Mouse (Mus musculus) hindbrain, postnatal 0 days (tissue): Measurements from ENCODE around the gene Rnf20. TPM values are rescaled to one million over a fixed set of nuclear protein-coding genes. Genes with fewer than 3 reads are reported as not detected.
"Not testable (repeated sequence)": the region's sequence is repeated elsewhere in the genome, so short reads cannot be mapped to it uniquely, and the experiment has no call there.

Source experiments
- ATAC-seq: fragments of 200-750 bp; cut with Nextera tagmentation; 2 replicates; pipeline ENCODE4 v1.8.0; 2017; ENCODE audit warnings: mild to moderate bottlenecking, moderate TSS enrichment, moderate library complexity
- DNase-seq: peaks from one replicate; pipeline ENCODE4 v3.0.0-alpha.2; 2015; ENCODE audit warnings: low spot score
- H3K27ac ChIP-seq: fragments of 300-500 bp; sonication (generic); 2 replicates; pipeline ENCODE4 v1.5.1; 2014; ENCODE audit warnings: mild to moderate bottlenecking
- H3K27me3 ChIP-seq: fragments of 300-500 bp; sonication (generic); 2 replicates; pipeline ENCODE4 v1.6.1; 2014; ENCODE audit warnings: low read length, mixed read lengths; ENCODE audit not compliant: insufficient read depth
- H3K36me3 ChIP-seq: fragments of 300-500 bp; sonication (generic); 2 replicates; pipeline ENCODE4 v1.6.1; 2014; ENCODE audit warnings: low read length, mixed read lengths; ENCODE audit not compliant: insufficient read depth
- H3K4me1 ChIP-seq: fragments of 300-500 bp; sonication (generic); 2 replicates; pipeline ENCODE4 v1.6.1; 2014; ENCODE audit warnings: antibody characterized with exemption, low read length, mixed read lengths; ENCODE audit not compliant: insufficient read depth
- H3K4me2 ChIP-seq: fragments of 300-500 bp; sonication (generic); 2 replicates; pipeline ENCODE4 v1.6.1; 2014; ENCODE audit warnings: low read depth, mild to moderate bottlenecking, low read length, moderate library complexity, mixed read lengths
- H3K4me3 ChIP-seq: fragments of 300-500 bp; sonication (generic); 2 replicates; pipeline ENCODE4 v1.5.1; 2014; ENCODE audit warnings: low read length
- H3K9ac ChIP-seq: fragments of 300-500 bp; sonication (generic); replicated peaks from 2 replicates; pipeline ENCODE4 v1.6.1; 2014; ENCODE audit warnings: mild to moderate bottlenecking, low read length, moderate library complexity, mixed read lengths
- H3K9me3 ChIP-seq: fragments of 300-500 bp; sonication (generic); 2 replicates; pipeline ENCODE4 v1.6.1; 2016; ENCODE audit warnings: low read length, mixed read lengths
- CTCF ChIP-seq: IDR thresholded peaks from 2 replicates; pipeline ENCODE4 v1.5.1; 2016; ENCODE audit warnings: antibody characterized with exemption, control low read depth, low read depth
- WGBS: fragments of 180-500 bp; shearing (Covaris S2); extraction: QIAGEN DNeasy Blood & Tissue Kit; methylation state at CpG from one replicate; pipeline ENCODE4 v1.1.7; 2014; 5-methylcytosine and 5-hydroxymethylcytosine counted together
- polyA plus RNA-seq: library from polyadenylated mRNA; unstranded; fragments of >200 nt; fragmentation: Nextera tagmentation; extraction: Ambion mirVana; gene quantifications from 2 replicates; pipeline ENCODE4 v1.2.1, GENCODE M21; 2015
- total RNA-seq: library from RNA; depleted of rRNA; stranded (reverse); fragments of >200 nt; gene quantifications from 2 replicates; pipeline ENCODE4 v1.2.3, GENCODE M21; 2014

Gene Rnf20
- total and polyA plus RNA-seq, 2 experiments from 2014 or later, result 44.8 to 52.0 TPM

DNA sequence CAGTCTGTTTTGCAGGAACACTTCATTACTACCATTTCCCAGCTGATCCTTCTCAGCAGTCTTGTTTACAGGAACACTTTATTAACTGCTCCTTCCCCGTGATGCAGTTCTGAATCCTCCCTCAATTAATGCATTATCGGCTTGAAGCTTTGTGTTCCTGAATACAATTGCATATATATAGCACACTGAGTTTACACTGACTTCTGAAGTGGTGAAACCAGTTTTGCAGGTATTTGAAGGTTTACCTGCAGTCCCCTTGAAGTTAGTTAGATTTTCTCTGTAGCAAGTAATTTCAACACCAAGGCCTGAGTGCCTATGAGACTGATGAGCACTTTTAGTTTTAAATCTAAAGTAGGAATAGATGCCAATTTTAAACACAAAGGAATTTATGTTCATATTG, 9.5 kb upstream of the Rnf20 start:
- DNase-seq (no peak), ATAC-seq (no peak)
- H3K27me3 ChIP-seq, result no peaks in the 10 kb centered on the region
- H3K27ac ChIP-seq, result no peak overlapping the region
- no peaks in the 10 kb centered on the region for H3K4me1 ChIP-seq
- H3K4me2 ChIP-seq, result no peak overlapping the region
- no peaks in the 10 kb centered on the region for H3K9me3 ChIP-seq
- H3K9ac ChIP-seq, result no peak overlapping the region
- TF ChIP-seq CTCF, result no peak
- H3K36me3 ChIP-seq, result no peaks in the 10 kb centered on the region
- no peak overlapping the region for H3K4me3 ChIP-seq
- WGBS, result 82% methylated on average over 2 of the region's 2 CpGs

DNA sequence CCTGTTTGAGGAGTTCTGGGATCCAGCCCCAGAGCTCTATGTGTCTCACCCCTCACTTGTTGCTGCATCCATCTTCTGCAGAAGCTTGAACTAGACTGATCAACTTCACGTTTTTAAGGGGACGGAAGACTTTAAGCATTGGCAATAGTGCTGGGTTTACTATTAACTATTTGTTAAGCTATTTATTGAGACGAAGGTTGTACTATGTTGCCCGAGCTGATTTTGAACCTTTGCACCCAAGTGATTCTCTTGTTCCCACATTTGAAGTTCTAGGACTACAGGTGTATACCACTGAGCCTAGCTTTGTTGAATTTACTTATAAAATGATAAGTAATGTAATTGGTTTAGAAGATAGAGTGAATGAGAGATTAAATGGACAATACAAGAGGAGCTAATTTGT, 7.9 kb upstream of the Rnf20 start:
- H3K36me3 ChIP-seq, result no peaks in the 10 kb centered on the region
- H3K4me1 ChIP-seq, result no peaks in the 10 kb centered on the region
- no peak for ATAC-seq
- H3K4me3 ChIP-seq, result no peak overlapping the region
- no peak for TF ChIP-seq CTCF
- H3K27me3 ChIP-seq, result no peaks in the 10 kb centered on the region
- WGBS, result 85% methylated on average over 4 of the region's 4 CpGs
- H3K27ac ChIP-seq, result no peak overlapping the region
- no peak overlapping the region for H3K9ac ChIP-seq
- no peaks in the 10 kb centered on the region for H3K9me3 ChIP-seq
- no peak for DNase-seq
- H3K4me2 ChIP-seq, result no peak overlapping the region

DNA sequence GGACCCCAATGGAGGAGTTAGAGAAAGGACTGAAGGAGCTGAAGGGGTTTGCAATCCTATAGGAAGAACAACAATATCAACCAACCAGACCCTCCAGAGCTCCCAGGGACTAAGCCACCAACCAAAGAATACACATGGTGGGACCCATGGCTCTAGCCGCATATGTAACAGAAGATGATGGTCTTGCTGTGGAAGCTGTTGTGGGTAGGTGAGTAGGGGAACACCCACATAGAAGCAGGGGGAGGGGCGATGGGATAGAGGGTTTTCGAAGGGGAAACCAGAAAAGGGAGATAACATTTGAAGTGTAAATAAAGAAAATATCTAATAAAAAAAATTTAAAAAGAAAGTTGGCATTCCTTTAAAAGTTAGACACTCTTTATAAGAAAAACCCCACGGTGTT, 6.8 kb upstream of the Rnf20 start:
- not testable (repeated sequence) for H3K4me1 ChIP-seq, DNase-seq, ATAC-seq, H3K9ac ChIP-seq, H3K36me3 ChIP-seq, H3K27ac ChIP-seq, H3K9me3 ChIP-seq, H3K4me2 ChIP-seq, H3K4me3 ChIP-seq, H3K27me3 ChIP-seq
- WGBS, result 94% methylated on average over 4 of the region's 4 CpGs

DNA sequence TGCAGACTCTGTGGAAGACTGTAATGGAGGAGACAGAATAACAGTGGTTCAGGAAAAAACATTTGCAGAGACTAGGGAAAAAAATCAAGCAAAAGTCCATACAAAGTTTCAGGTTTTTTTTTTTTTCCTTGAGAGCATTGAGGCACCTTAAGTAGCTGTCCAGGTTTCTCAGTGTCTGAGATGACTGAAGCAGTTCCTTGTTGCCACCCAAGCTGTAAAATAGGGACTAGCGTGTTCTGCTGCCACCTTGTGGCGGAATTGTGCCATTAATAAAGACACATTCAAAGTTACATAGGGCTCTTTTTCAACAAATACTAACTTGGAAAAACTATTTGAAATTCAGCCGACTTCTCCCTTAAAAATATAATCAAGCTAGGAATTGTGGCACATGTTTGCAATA, 4.8 kb upstream of the Rnf20 start:
- H3K27ac ChIP-seq, result no peak overlapping the region
- peak; percentile 87 for TF ChIP-seq CTCF
- no peak overlapping the region for H3K4me2 ChIP-seq
- H3K9me3 ChIP-seq, result no peaks in the 10 kb centered on the region
- H3K4me1 ChIP-seq, result no peaks in the 10 kb centered on the region
- no peaks in the 10 kb centered on the region for H3K27me3 ChIP-seq
- no peak for ATAC-seq
- no peak overlapping the region for H3K9ac ChIP-seq
- 3% methylated on average over 3 of the region's 3 CpGs for WGBS
- DNase-seq, result peak; percentile 92
- no peak overlapping the region for H3K4me3 ChIP-seq
- H3K36me3 ChIP-seq, result no peaks in the 10 kb centered on the region

DNA sequence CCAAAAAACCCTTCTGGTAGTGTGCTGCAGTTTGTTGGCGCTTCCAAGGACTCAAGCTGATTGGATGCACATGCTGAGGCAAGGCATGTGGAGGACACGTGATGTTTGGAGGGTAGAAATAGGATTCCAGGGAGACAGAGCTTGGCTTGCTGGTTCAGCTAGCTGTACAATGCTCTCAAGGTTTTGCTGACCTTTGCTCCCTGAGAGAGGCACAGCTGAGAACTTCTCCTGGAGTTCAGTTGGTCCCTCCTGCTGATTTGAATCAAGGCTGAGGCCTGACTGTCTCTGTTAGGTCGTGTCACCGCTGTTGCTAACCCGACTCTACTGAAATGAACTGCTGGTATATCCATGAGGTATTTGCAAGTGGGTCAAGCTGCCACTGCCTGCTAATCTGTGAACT, 2.9 kb upstream of the Rnf20 start:
- no peak for TF ChIP-seq CTCF
- WGBS, result 79% methylated on average over 5 of the region's 5 CpGs
- H3K9me3 ChIP-seq, result no peaks in the 10 kb centered on the region
- no peak overlapping the region for H3K9ac ChIP-seq
- ATAC-seq (no peak), DNase-seq (no peak)
- H3K4me2 ChIP-seq, result no peak overlapping the region
- no peaks in the 10 kb centered on the region for H3K36me3 ChIP-seq
- H3K4me3 ChIP-seq, result no peak overlapping the region
- H3K4me1 ChIP-seq, result peaks cover 7% of the 10 kb centered on the region; the same call in 1 of the 2 replicates
- no peaks in the 10 kb centered on the region for H3K27me3 ChIP-seq
- H3K27ac ChIP-seq, result no peak overlapping the region

DNA sequence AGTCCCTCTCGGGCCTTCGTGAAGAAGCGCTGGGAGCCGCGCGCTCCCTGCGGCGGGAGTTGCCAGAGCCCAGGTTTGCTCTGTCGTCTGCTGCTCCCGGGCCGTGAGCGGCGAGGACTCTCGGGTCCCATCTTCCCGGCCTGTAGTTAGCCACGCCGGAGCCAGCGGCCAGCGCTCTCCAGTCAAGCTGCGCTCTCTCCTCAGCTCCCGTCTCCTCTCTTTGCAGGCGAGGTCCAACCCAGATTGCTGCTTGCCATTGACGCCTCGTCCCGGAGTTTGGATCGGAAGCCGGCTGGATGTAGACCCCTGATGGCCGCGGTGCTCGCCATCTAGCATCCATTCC, 304 bp downstream of the Rnf20 start:
- H3K36me3 ChIP-seq, result peaks cover 10% of the 10 kb centered on the region
- H3K4me2 ChIP-seq, result peak overlapping the region; percentile 77
- no peak for DNase-seq
- no peaks in the 10 kb centered on the region for H3K27me3 ChIP-seq
- under 1% methylated on average over 30 of the region's 30 CpGs for WGBS
- H3K27ac ChIP-seq, result peak overlapping the region; percentile 91
- peak; percentile 82; the same call in 1 of the 2 replicates for ATAC-seq
- peaks cover 7% of the 10 kb centered on the region; the same call in 1 of the 2 replicates for H3K4me1 ChIP-seq
- TF ChIP-seq CTCF, result no peak; the same call in 1 of the 2 replicates
- peak overlapping the region; percentile 62 for H3K4me3 ChIP-seq
- no peaks in the 10 kb centered on the region for H3K9me3 ChIP-seq
- peak overlapping the region; percentile 65 for H3K9ac ChIP-seq

DNA sequence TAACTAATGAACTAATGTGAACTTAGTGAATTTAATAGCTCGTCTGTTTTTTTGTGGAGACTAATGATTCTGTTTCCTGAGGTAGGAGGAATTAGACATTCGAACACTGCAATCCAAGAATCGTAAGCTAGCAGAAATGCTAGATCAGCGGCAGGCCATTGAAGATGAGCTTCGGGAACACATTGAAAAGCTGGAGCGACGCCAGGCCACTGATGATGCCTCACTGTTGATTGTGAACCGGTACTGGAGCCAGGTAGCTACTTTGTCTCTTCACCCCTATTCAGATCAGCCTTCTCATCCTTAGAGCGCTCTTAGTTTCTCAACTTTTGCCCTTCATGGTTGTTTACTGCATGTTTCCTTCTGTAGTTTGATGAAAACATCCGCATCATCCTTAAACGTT, 6.0 kb downstream of the Rnf20 start:
- Histone ChIP-seq H3K27ac (no peak overlapping the region), H3K9ac (no peak overlapping the region), H3K4me1 (peaks cover 7% of the 10 kb centered on the region; the same call in 1 of the 2 replicates), H3K4me3 (no peak overlapping the region), H3K36me3 (peaks cover 38% of the 10 kb centered on the region), H3K4me2 (no peak overlapping the region), H3K9me3 (no peaks in the 10 kb centered on the region), H3K27me3 (no peaks in the 10 kb centered on the region)
- DNase-seq (no peak), ATAC-seq (no peak)
- WGBS, result 83% methylated on average over 11 of the region's 11 CpGs
- no peak for TF ChIP-seq CTCF

DNA sequence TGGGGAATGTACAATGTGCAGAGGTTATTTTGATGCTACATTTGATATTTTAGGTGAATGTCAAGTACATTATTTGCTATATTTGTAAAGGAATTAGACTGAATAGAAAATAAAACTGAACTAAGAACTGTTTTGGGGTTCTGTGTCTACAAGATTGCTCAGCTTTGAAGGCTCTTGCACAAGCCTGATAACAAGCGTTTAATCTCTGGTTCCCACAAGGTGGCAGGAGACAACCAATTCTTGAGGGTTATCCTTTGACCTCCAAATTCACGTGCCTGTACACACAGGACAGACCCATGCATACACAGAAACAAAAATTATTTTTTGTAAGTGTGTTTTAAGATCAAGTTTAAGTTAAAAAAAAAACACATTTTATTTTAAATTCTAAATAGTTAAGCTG, 8.1 kb downstream of the Rnf20 start:
- no peak overlapping the region for H3K9ac ChIP-seq
- no peak overlapping the region for H3K4me2 ChIP-seq
- H3K4me1 ChIP-seq, result no peaks in the 10 kb centered on the region
- H3K4me3 ChIP-seq, result no peak overlapping the region
- ATAC-seq (no peak), DNase-seq (peak; percentile 27)
- peaks cover 50% of the 10 kb centered on the region for H3K36me3 ChIP-seq
- H3K9me3 ChIP-seq, result no peaks in the 10 kb centered on the region
- H3K27ac ChIP-seq, result no peak overlapping the region
- TF ChIP-seq CTCF, result no peak; the same call in 1 of the 2 replicates
- H3K27me3 ChIP-seq, result no peaks in the 10 kb centered on the region
- 71% methylated on average over 2 of the region's 2 CpGs for WGBS
